Mouse (Mus musculus) heart, adult 2 months (tissue): ENCODE measurements around the gene Ccdc153. TPM values are rescaled to one million over a fixed set of nuclear protein-coding genes. Genes with fewer than 3 reads are reported as not detected.

ENCODE experiments used
- DNase-seq, 2 experiments: peaks; one replicate each; pipeline ENCODE4 v3.0.0; 2021
- H3K27ac ChIP-seq: fragments of 200-600 bp; 2 replicates; pipeline ENCODE4 v1.8.1; 2022
- H3K27me3 ChIP-seq: fragments of 200-500 bp; 2 replicates; pipeline ENCODE4 v1.6.1; 2012; ENCODE audit warnings: mild to moderate bottlenecking, low read length, inconsistent platforms, mixed read lengths; ENCODE audit not compliant: control insufficient read depth, insufficient read depth
- H3K36me3 ChIP-seq: fragments of 200-500 bp; 2 replicates; pipeline ENCODE4 v1.6.1; 2012; ENCODE audit warnings: low read length, inconsistent platforms; ENCODE audit not compliant: control insufficient read depth, insufficient read depth
- H3K4me1 ChIP-seq: fragments of 200-500 bp; 2 replicates; pipeline ENCODE4 v1.6.1; 2011; ENCODE audit warnings: low read length; ENCODE audit not compliant: control insufficient read depth, insufficient read depth
- H3K4me3 ChIP-seq: fragments of 200-600 bp; 2 replicates; pipeline ENCODE4 v1.8.1; 2022
- H3K79me2 ChIP-seq: fragments of 200-500 bp; replicated peaks from 2 replicates; pipeline ENCODE4 v1.6.1; 2012; ENCODE audit warnings: mild to moderate bottlenecking, inconsistent platforms, low read length, moderate library complexity, mixed read lengths; ENCODE audit not compliant: control insufficient read depth, insufficient read depth
- H3K9ac ChIP-seq: fragments of 200-500 bp; 2 replicates; pipeline ENCODE4 v1.6.1; 2012; ENCODE audit warnings: low read depth, mild to moderate bottlenecking, control low read depth, inconsistent platforms, low read length, mixed read lengths
- CTCF ChIP-seq: fragments of 200-600 bp; IDR thresholded peaks from 2 replicates; pipeline ENCODE4 v1.8.1; 2022; ENCODE audit warnings: antibody characterized with exemption, mild to moderate bottlenecking, moderate library complexity
- EP300 ChIP-seq: fragments of 200-500 bp; IDR thresholded peaks from 2 replicates; pipeline ENCODE4 v1.6.1; 2011; ENCODE audit warnings: low read depth, low read length, control low read depth; ENCODE audit not compliant: insufficient read depth
- POLR2A ChIP-seq: fragments of 200-500 bp; IDR thresholded peaks from 2 replicates; pipeline ENCODE4 v1.6.1; 2011; ENCODE audit warnings: mild to moderate bottlenecking, low read depth, low read length, control low read depth; ENCODE audit not compliant: insufficient read depth
- WGBS: fragments of 180-500 bp; shearing (Covaris S2); methylation state at CpG from one replicate; pipeline ENCODE4 v1.1.7; 2018; 5-methylcytosine and 5-hydroxymethylcytosine counted together
- intact Hi-C: fragments of 180-260 bp; cut with DNase I; formaldehyde crosslinking; loops from one replicate; pipeline ENCODE4 v1.15.1; 2025
- polyA plus RNA-seq: library from polyadenylated mRNA; depleted of rRNA; stranded (reverse); fragments of >200 nt; gene quantifications from 2 replicates; pipeline ENCODE4 v1.2.3, GENCODE M21; 2012
- total RNA-seq, 2 experiments: library from RNA; stranded (reverse); gene quantifications; 2 replicates each; pipeline ENCODE4 v1.2.3; 2021

The Ccdc153 gene
- total and polyA plus RNA-seq, 3 experiments = 1.6 TPM; not detected in 2

DNA sequence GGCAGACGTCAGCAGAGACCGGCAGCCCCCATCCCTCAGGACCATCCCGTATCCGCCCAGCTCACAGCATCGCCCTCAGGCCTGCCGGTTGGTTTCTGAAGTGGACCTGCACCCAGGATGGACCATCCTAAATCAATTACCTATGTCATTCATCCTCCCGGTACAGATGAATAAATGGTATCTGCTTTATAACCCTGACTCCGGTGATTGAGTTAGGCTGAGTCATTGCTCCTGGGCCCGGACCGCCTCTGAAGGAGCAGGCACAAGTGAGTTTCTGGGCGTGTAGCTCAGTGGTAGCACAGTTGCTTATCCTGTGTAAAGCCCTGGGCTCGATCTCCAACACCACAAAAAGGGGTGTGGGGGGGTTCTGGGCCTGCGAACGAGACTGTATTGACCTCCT, 20.9 kb downstream of the Ccdc153 start:
- Histone ChIP-seq H3K4me1 (no peaks in the 10 kb centered on the region; the same call in 1 of the 2 replicates), H3K27ac (no peak overlapping the region), H3K9ac (no peak overlapping the region), H3K36me3 (no peaks in the 10 kb centered on the region), H3K79me2 (no peaks in the 10 kb centered on the region), H3K4me3 (no peak overlapping the region), H3K27me3 (no peaks in the 10 kb centered on the region)
- TF ChIP-seq POLR2A = no peak
- no peak for TF ChIP-seq CTCF
- TF ChIP-seq EP300 = no peak
- intact Hi-C loops = loop anchor here (10.0 kb wide), 1 partner anchor 277 kb away; no protein-coding TSS in a partner anchor
- WGBS = 93% methylated on average over 14 of the region's 14 CpGs
- no peak for DNase-seq

GRCm38 (mm10) chr9:44266478-44267226, 26.2 kb downstream of the Ccdc153 start:
- Histone ChIP-seq H3K4me1 (peaks cover 4% of the 10 kb centered on the region; the same call in 1 of the 2 replicates), H3K4me3 (peak overlapping the region; percentile 59; the same call in 1 of the 2 replicates), H3K36me3 (no peaks in the 10 kb centered on the region), H3K27me3 (no peaks in the 10 kb centered on the region), H3K27ac (peak overlapping the region; percentile 91; the same call in 1 of the 2 replicates), H3K79me2 (no peaks in the 10 kb centered on the region), H3K9ac (peak overlapping the region; percentile 95)
- no peak for DNase-seq
- intact Hi-C loops = loop anchor here (10.0 kb wide), 1 partner anchor 282 kb away; no protein-coding TSS in a partner anchor
- 77% methylated on average over 8 of the region's 8 CpGs for WGBS
- no peak for TF ChIP-seq POLR2A
- TF ChIP-seq EP300 = no peak
- TF ChIP-seq CTCF = no peak

GRCm38 (mm10) chr9:44267319-44268026, 27.0 kb downstream of the Ccdc153 start:
- peak overlapping the region; percentile 59 for H3K4me3 ChIP-seq
- H3K79me2 ChIP-seq = no peaks in the 10 kb centered on the region
- 4% methylated on average over 23 of the region's 23 CpGs for WGBS
- TF ChIP-seq POLR2A = no peak; the same call in 1 of the 2 replicates
- peak; percentile 36 for TF ChIP-seq CTCF
- H3K36me3 ChIP-seq = no peaks in the 10 kb centered on the region
- H3K27ac ChIP-seq = peak overlapping the region; percentile 91
- H3K9ac ChIP-seq = peak overlapping the region; percentile 95
- DNase-seq = peak; percentile 39 to 55
- H3K4me1 ChIP-seq = peaks cover 4% of the 10 kb centered on the region; the same call in 1 of the 2 replicates
- no peaks in the 10 kb centered on the region for H3K27me3 ChIP-seq
- intact Hi-C loops = loop anchor here (2.0 to 10.0 kb wide), 2 partner anchors 19 to 283 kb away; no protein-coding TSS in a partner anchor

- intact Hi-C loops = loop anchor here (2.0 to 10.0 kb wide), 2 partner anchors 19 to 283 kb away; no protein-coding TSS in a partner anchor
- Histone ChIP-seq H3K36me3 (no peaks in the 10 kb centered on the region), H3K79me2 (no peaks in the 10 kb centered on the region), H3K4me3 (peak overlapping the region; percentile 59), H3K4me1 (peaks cover 4% of the 10 kb centered on the region; the same call in 1 of the 2 replicates), H3K9ac (peak overlapping the region; percentile 95), H3K27me3 (no peaks in the 10 kb centered on the region), H3K27ac (peak overlapping the region; percentile 91)
- 4% methylated on average over 28 of the region's 28 CpGs for WGBS
- TF ChIP-seq CTCF = peak; percentile 87
- TF ChIP-seq POLR2A = 0 out of 2 replicates have a peak, but pooled peaks have one; percentile 46
- TF ChIP-seq EP300 = 0 out of 2 replicates have a peak, but pooled peaks have one; percentile 34
- DNase-seq = peak; percentile 91 to 93
Measured at GRCm38 (mm10) chr9:44268027-44268360, 27.5 kb downstream of the Ccdc153 start.

DNA sequence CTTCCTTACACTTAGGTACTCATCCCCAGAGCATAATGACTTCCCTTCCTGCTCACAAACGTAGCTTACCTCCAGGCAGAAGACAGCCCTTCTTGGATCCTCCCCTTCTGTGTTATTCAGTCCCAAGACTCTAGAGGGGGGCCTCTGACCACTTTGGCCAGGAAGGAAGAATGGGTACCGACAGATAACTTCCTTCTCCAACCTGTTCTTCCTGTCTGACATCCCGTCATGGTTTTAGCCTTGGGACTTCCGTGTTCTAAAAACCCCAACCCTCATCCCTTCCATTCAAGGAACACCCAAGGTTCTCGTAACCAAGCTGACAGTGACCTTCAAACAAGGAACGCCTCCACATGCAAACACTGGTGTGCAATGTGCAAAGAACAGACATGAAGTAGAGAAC, 28.0 kb downstream of the Ccdc153 start, which contains the start of gene Nlrx1:
Nlrx1 (minus strand) TSS at position 168 of the 400 bp plus-strand sequence.
- Histone ChIP-seq H3K4me3 (peak within 1 kb of the TSS; percentile 59), H3K27me3 (no peaks in the 10 kb centered on the region), H3K4me1 (peaks cover 4% of the 10 kb centered on the region; the same call in 1 of the 2 replicates), H3K79me2 (no peaks in the 10 kb centered on the region), H3K36me3 (no peaks in the 10 kb centered on the region), H3K9ac (peak within 1 kb of the TSS; percentile 95), H3K27ac (peak within 1 kb of the TSS; percentile 91)
- DNase-seq = no peak
- intact Hi-C loops = loop anchor here (2.0 to 10.0 kb wide), 2 partner anchors 20 to 284 kb away; no protein-coding TSS in a partner anchor
- no peak for TF ChIP-seq EP300
- TF ChIP-seq POLR2A = no peak
- no peak for TF ChIP-seq CTCF
- WGBS = 54% methylated on average over 6 of the region's 6 CpGs

DNA sequence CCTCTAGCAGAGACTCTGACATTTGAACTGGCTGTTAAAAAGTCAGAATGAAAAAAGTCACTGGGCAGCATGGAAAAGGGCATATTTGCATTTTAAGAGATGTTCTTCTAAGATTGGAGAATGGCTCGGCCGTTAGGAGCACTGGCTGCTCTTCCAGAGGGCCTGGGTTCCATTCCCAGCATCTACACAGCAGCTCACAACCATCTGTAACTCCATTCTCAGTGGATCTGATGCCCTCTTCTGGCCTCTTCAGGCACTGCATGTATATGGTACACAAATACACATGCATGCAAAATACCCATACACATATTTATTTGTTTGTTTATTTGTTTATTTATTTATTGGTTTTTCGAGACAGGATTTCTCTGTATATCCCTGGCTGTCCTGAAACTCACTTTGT, 28.6 kb downstream of the Ccdc153 start:
- no peaks in the 10 kb centered on the region for H3K36me3 ChIP-seq
- intact Hi-C loops = loop anchor here (1.0 to 10.0 kb wide), 3 partner anchors 20 to 284 kb away; no protein-coding TSS in a partner anchor
- WGBS = 86% methylated on average over 3 of the region's 3 CpGs
- no peaks in the 10 kb centered on the region for H3K27me3 ChIP-seq
- no peak overlapping the region for H3K4me3 ChIP-seq
- no peaks in the 10 kb centered on the region for H3K79me2 ChIP-seq
- H3K4me1 ChIP-seq = peaks cover 4% of the 10 kb centered on the region; the same call in 1 of the 2 replicates
- DNase-seq = peak in 1 of 2 experiments; percentile 49
- no peak overlapping the region for H3K27ac ChIP-seq
- TF ChIP-seq CTCF = peak; percentile 80
- no peak for TF ChIP-seq EP300
- H3K9ac ChIP-seq = no peak overlapping the region
